Mouse (Mus musculus) thymus, postnatal 10 days (tissue): Measurements from ENCODE around the gene Lrch4.

Source experiments
- DNase-seq, 2 experiments: peaks; one replicate each; pipeline ENCODE4 v3.0.0; 2021; ENCODE audit warnings: low spot score in 2 of 2

Lrch4 gene

GRCm38 (mm10) chr5:137690531-137690930 is 61.6 kb downstream of the Lrch4 start:
- no peak for DNase-seq
